Mouse (Mus musculus): ENCODE measurements around the gene Hoxd11.

Gene Hoxd11

GRCm38 (mm10) chr2:74731799-74732512, 52.6 kb downstream of the Hoxd11 start:
- no peaks in the 10 kb centered on the region for H3K36me3 ChIP-seq (ENCODE audit: control insufficient read depth, insufficient read depth, low read length, poor library complexity, severe bottlenecking)
- DNase-seq (ENCODE audit: low read depth, low spot score), result no peak

DNA sequence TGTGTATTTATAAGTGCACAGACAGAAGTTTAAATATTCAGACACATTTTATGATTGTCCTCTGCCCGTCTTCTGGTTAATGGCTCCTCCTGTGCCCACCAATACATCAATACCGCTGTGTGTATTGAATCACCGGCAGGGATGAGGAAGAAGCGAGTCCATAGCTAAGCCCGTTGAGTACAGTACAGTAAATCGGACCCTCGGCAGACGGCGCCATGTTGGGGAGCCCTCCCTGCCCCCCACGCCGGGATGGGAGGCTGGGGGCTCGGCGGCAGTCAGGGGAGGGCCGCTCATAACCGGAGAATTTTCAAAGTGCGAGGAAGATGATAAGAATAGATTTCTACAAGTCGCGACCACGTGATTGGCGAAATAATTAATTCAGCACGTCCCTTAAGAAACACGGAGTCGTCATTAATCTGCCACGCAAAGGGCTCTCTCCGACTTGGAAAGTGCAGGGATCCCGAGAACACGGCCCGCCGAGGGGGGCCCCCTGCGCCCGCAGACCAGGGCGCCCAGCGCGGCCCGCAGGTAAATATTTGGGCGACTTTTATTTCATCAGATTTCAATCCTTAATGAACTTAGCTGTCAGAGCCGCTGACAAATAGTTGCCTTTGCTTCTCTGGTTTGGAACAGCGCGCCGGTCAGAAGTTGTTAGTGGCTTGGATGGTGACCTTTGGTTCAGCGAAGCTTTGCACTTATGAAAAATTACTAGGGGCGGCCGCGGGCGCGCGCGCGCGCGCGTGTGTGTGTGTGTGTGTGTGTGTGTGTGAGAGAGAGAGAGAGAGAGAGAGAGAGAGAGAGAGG, 53.4 kb downstream of the Hoxd11 start:
- Histone ChIP-seq H3K36me3 (ENCODE audit: control insufficient read depth, insufficient read depth, low read length, poor library complexity, severe bottlenecking) (no peaks in the 10 kb centered on the region), H3K27me3 (ENCODE audit: control insufficient read depth, insufficient read depth, low read length, poor library complexity, severe bottlenecking) (peaks cover 2% of the 10 kb centered on the region; the same call in 1 of the 2 replicates)
- no peak for DNase-seq (ENCODE audit: low read depth, low spot score)

More at GRCm38 (mm10) chr2:74731799-74732512, 52.6 kb downstream of the Hoxd11 start:
- peaks cover 5% of the 10 kb centered on the region; the same call in 1 of the 2 replicates for H3K27me3 ChIP-seq (ENCODE audit: control insufficient read depth, insufficient read depth, low read length, poor library complexity, severe bottlenecking)

GRCm38 (mm10) chr2:74733317-74733661, 53.9 kb downstream of the Hoxd11 start:
- peaks cover 2% of the 10 kb centered on the region; the same call in 1 of the 2 replicates for H3K27me3 ChIP-seq (ENCODE audit: control insufficient read depth, insufficient read depth, low read length, poor library complexity, severe bottlenecking)
- DNase-seq (ENCODE audit: low read depth, low spot score), result no peak

DNA sequence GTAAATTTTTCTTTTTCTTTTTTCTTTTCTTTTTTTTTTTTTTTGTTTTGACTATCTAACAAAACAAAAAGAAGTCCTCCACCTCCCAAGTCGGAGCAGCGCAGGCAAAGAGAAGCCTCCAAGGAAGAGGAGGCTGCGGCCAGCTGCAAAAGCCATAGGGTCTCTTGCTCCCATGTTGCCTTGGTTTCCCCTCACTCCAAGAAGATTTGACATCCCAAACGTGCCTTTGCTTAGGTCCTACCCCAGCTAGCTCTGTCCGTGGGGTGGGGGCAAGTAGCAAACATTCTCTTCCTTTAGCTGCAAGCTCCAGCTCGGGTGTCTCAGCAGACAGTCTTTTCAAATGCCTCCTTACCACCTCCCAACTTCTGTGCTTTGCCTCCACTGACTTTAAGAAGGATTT, 54.4 kb downstream of the Hoxd11 start:
- no peaks in the 10 kb centered on the region for H3K36me3 ChIP-seq (ENCODE audit: control insufficient read depth, insufficient read depth, low read length, poor library complexity, severe bottlenecking)
- no peak for DNase-seq (ENCODE audit: low read depth, low spot score)
- H3K27me3 ChIP-seq (ENCODE audit: control insufficient read depth, insufficient read depth, low read length, poor library complexity, severe bottlenecking), result peaks cover 2% of the 10 kb centered on the region; the same call in 1 of the 2 replicates

More at GRCm38 (mm10) chr2:74733317-74733661, 53.9 kb downstream of the Hoxd11 start:
- H3K36me3 ChIP-seq (ENCODE audit: control insufficient read depth, insufficient read depth, low read length, poor library complexity, severe bottlenecking), result no peaks in the 10 kb centered on the region

- DNase-seq (ENCODE audit: low read depth, low spot score), result no peak
- no peaks in the 10 kb centered on the region for H3K36me3 ChIP-seq (ENCODE audit: control insufficient read depth, insufficient read depth, low read length, poor library complexity, severe bottlenecking)
- H3K27me3 ChIP-seq (ENCODE audit: control insufficient read depth, insufficient read depth, low read length, poor library complexity, severe bottlenecking), result peaks cover 2% of the 10 kb centered on the region; the same call in 1 of the 2 replicates
Observed at GRCm38 (mm10) chr2:74734451-74734850, 55.1 kb downstream of the Hoxd11 start.

DNA sequence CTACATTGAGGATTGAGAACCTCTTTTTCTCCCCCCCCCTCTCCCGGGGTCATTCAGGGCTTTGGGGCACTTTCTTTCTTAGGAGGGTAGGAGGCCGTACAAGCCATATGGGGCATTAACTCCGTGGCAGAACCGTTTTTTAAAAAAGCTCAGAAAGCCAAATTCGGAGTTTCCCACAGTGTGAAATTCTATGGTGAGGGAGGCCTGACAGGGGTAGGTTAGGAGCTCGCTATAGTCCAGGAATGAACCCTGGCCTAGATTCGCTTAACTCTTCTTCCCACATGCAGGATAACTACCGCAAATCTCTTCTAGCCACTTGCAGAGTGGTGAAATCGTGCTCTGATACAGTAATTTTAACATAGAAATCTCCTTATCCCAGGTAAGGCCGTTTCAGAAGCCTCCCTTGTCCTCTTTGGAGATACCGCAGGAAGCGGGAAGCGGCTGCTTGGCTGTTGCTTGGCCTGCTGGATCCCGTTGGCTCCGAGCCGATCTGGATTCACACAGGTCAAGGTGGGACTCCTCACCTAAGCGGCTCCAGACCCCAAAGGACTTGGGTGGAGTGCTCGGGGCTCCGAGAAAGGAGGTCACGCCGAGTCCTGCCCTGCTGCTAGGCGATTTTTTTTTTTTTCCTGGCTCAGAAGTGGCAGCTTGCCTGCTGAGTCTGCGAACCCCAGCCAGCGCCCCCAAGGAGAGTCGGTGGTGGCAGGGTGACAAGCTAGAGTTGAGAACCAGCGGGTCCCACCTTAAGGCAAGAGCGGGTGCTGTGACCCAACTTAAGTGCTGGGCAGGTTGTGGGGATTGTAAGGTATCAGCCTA, 55.8 kb downstream of the Hoxd11 start:
- no peak for DNase-seq (ENCODE audit: low read depth, low spot score)
- no peaks in the 10 kb centered on the region for H3K36me3 ChIP-seq (ENCODE audit: control insufficient read depth, insufficient read depth, low read length, poor library complexity, severe bottlenecking)
- peaks cover 2% of the 10 kb centered on the region; the same call in 1 of the 2 replicates for H3K27me3 ChIP-seq (ENCODE audit: control insufficient read depth, insufficient read depth, low read length, poor library complexity, severe bottlenecking)

DNA sequence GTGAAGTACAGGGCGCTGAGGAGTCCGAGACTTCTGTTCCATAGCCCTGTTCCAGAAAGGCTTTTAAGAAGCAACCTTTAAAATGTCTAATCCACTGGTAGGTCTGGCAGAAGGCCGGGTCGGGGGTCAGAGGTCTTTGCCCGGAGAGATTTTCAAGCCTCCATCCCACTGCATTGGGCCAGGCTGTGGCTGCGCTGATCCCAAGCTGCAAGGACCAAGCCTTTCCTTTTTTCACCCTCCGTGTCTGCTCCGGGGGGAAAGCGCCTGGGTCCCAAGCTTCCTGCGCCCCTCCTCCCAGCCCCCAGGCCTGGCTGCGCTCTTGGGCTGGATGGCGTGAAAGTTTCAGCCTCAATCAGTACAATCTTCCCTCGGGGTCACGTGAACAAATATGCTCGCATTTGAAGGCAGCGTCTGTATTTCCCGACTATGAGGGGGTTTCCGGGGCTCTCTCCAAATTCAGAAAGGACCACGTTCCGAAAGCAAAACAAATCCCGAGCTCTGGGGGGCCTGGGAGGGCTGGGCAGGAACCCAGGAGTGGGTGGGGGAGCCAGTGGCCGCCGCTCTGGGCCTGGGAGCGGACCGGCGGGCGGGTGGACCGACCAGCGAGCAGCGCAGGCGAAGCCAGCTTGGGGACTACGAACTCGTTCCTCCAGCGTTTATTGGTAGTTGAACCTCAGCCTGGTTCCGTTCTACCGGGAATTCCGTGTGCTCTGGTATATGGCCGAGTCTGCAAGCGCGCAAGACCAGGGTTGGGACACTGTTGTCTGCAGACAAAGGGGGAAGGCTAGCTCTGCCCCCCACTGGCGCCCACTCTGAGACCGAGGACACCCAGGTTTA, 56.7 kb downstream of the Hoxd11 start:
- no peaks in the 10 kb centered on the region for H3K36me3 ChIP-seq (ENCODE audit: control insufficient read depth, insufficient read depth, low read length, poor library complexity, severe bottlenecking)
- peaks cover 2% of the 10 kb centered on the region for H3K27me3 ChIP-seq (ENCODE audit: control insufficient read depth, insufficient read depth, low read length, poor library complexity, severe bottlenecking)
- DNase-seq (ENCODE audit: low read depth, low spot score), result no peak

Data from splenic B cell, adult 2 months (primary cell).